Mouse (Mus musculus) ES-E14 (cell line): ENCODE measurements around the gene Nepro. TPM values are rescaled to one million over a fixed set of nuclear protein-coding genes. Genes with fewer than 3 reads are reported as not detected.

Experiments
- DNase-seq: peaks from one replicate; pipeline ENCODE4 v3.0.0-alpha.2; 2013; ENCODE audit warnings: low read depth, low spot score
- H3K27ac ChIP-seq: 2 replicates; pipeline ENCODE4 v1.5.1; 2012; ENCODE audit warnings: low read depth, mild to moderate bottlenecking, low read length, moderate library complexity, mixed read lengths; ENCODE audit not compliant: poor library complexity, insufficient read depth, severe bottlenecking
- H3K36me3 ChIP-seq: 2 replicates; pipeline ENCODE4 v1.6.1; 2012; ENCODE audit warnings: mild to moderate bottlenecking, low read length, moderate library complexity, mixed read lengths; ENCODE audit not compliant: control insufficient read depth, poor library complexity, insufficient read depth, severe bottlenecking
- H3K4me1 ChIP-seq, 2 experiments: fragments of 150-350 bp in 1 of 2; sonication (generic) in 1 of 2; 2 replicates each; pipeline ENCODE4 v1.6.1; 2012; ENCODE audit warnings: low read length in 2 of 2, mild to moderate bottlenecking in 1 of 2, mixed read lengths in 1 of 2; ENCODE audit not compliant: control insufficient read depth in 2 of 2, insufficient read depth in 2 of 2, poor library complexity in 1 of 2
- H3K4me3 ChIP-seq, 2 experiments: fragments of 150-350 bp in 1 of 2; sonication (generic) in 1 of 2; 2 replicates each; pipeline ENCODE4 v1.5.1; 2012; ENCODE audit warnings: low read length in 2 of 2, low read depth in 1 of 2, mild to moderate bottlenecking in 1 of 2, mixed read lengths in 1 of 2; ENCODE audit not compliant: insufficient read depth in 1 of 2, poor library complexity in 1 of 2, severe bottlenecking in 1 of 2
- H3K9ac ChIP-seq: 2 replicates; pipeline ENCODE4 v1.6.1; 2012; ENCODE audit warnings: low read depth, mild to moderate bottlenecking, low read length, mixed read lengths; ENCODE audit not compliant: poor library complexity, insufficient read depth, severe bottlenecking
- H3K9me3 ChIP-seq: fragments of 150-350 bp; sonication (generic); 2 replicates; pipeline ENCODE4 v1.6.1; 2012; ENCODE audit warnings: low read depth, mild to moderate bottlenecking, low read length; ENCODE audit not compliant: control insufficient read depth, insufficient read depth
- CHD2 ChIP-seq: IDR thresholded peaks from 2 replicates; pipeline ENCODE4 v1.6.1; 2014; ENCODE audit warnings: mild to moderate bottlenecking, low read depth, low read length, inconsistent platforms
- HCFC1 ChIP-seq: IDR thresholded peaks from 2 replicates; pipeline ENCODE4 v1.6.1; 2012; ENCODE audit warnings: low read length, inconsistent platforms, borderline replicate concordance; ENCODE audit not compliant: insufficient read depth
- MAFK ChIP-seq: IDR thresholded peaks from 2 replicates; pipeline ENCODE4 v1.6.1; 2014; ENCODE audit warnings: mild to moderate bottlenecking, low read depth, low read length, inconsistent platforms; ENCODE audit not compliant: insufficient read depth
- ZC3H11A ChIP-seq: IDR thresholded peaks from 2 replicates; pipeline ENCODE4 v1.6.1; 2012; ENCODE audit warnings: low read depth, mild to moderate bottlenecking, inconsistent platforms, low read length, borderline replicate concordance
- ZNF384 ChIP-seq: IDR thresholded peaks from 2 replicates; pipeline ENCODE4 v1.6.1; 2012; ENCODE audit warnings: low read depth, low read length, inconsistent platforms
- in situ Hi-C, 2 experiments: fragments of 600-800 bp; cut with MboI; formaldehyde crosslinking; loops; one replicate each; pipeline ENCODE4 v1.15.1; 2025; ENCODE audit warnings: low sequenced_read_pairs in 2 of 2, inconsistent platforms in 1 of 2; ENCODE audit not compliant: unreplicated experiment in 2 of 2
- total RNA-seq: library from RNA; depleted of rRNA; stranded (reverse); fragments of 300-350 nt; gene quantifications from 2 replicates; pipeline ENCODE4 v1.2.3, GENCODE M21; 2012; rRNA removed

Nepro gene
- total RNA-seq = 36.9 and 39.7 TPM in 2 replicates

DNA sequence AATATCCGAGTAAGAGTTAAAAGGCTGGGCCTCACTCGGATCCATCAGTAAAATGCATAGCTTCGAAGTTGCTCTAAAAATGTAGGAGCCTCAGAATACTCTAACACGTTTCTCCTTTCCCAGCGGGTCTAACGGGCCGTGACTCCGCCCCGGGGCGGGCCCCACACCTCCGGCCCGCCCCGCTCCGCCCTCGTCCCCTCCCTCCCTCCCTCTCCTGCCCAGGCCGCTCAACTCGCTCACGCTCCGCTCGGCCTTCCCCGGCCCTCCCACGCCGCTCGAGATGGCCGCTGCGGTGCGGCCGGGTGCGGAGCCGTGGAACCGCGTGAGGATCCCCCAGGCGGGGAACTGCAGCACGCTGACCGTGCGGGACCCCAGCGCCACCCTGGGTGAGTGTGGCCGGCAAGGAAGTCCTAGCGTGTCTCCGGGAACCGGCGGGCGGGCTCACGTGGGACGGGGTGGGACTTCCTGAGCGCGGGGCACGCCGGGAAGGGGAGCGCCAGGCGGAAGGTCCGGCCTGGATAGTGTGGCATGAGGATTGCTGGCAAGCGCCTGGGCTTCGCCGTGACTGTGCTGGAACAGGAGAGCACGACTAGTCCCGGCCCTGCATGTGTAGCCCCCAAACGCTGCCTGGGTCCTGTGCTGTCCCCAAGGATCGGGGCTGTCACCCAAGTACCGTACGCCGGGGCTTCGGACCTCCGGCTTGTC is at the start of gene Nepro:
Gene Nepro, plus strand, starts transcription at position 219 of the 705 bp plus-strand sequence.
- no peak for TF ChIP-seq ZNF384
- TF ChIP-seq HCFC1 = peak; percentile 71
- no peak for TF ChIP-seq CHD2
- TF ChIP-seq ZC3H11A = no peak
- no peak for TF ChIP-seq MAFK
- Histone ChIP-seq H3K27ac (peak within 1 kb of the TSS; percentile 91), H3K4me3 (peak within 1 kb of the TSS; percentile 85 to 96), H3K9ac (peak within 1 kb of the TSS; percentile 99), H3K9me3 (no peaks in the 10 kb centered on the region), H3K36me3 (peaks cover 12% of the 10 kb centered on the region), H3K4me1 (peaks cover 0 to 5% of the 10 kb centered on the region in 2 experiments; a peak in 1 of 4 replicates)
- peak; percentile 80 for DNase-seq
- in situ Hi-C loops = no loop called here

DNA sequence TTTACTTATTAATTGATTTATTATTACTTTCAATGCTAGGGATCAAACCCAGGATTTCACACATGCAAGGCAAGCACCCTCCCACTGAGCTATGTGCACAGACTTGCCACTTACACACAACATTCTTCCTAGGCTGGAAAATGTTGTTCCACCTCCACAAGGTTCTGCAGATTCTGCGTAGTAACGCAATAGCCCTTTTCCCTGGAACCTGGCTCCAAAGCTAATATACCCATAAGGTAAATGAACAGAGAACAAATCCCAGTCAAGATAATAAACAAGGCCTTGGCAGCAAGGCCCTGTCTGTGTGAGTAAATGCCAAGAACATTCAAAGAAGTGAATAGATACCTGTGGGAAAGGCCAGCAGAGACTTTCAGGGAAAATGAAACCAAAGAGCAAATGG is 47.7 kb upstream of the Nepro start:
- Histone ChIP-seq H3K27ac (no peak overlapping the region), H3K4me1 (peaks cover 0 to 13% of the 10 kb centered on the region in 2 experiments; a peak in 3 of 4 replicates), H3K9ac (no peak overlapping the region), H3K36me3 (no peaks in the 10 kb centered on the region), H3K4me3 (no peak overlapping the region), H3K9me3 (no peaks in the 10 kb centered on the region)
- TF ChIP-seq MAFK (no peak), CHD2 (no peak), ZNF384 (no peak), HCFC1 (no peak), ZC3H11A (no peak)
- in situ Hi-C loops = no loop called here
- DNase-seq = no peak

DNA sequence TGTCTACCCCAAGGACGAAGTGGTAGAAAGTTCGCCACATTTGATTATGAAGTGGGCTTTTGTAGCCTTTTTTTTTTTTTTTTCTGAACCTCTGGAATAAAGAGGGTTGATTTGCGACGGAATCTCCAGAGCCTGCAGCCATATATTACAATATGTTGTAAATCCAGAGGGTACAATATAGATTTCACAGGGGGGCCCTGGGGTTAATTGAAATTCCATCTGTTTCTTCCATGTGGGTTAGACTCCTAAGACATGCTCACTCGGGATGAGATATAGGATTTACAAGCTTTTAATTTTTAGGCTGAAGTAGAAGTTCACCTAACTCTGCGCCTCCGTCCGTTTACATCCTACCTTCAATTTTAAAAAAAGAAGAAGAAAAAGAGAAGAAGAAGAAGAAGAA is 45.0 kb upstream of the Nepro start:
- Histone ChIP-seq H3K4me3 (no peak overlapping the region), H3K9me3 (no peaks in the 10 kb centered on the region), H3K36me3 (no peaks in the 10 kb centered on the region), H3K27ac (no peak overlapping the region), H3K4me1 (peaks cover 0 to 5% of the 10 kb centered on the region in 2 experiments; a peak in 1 of 4 replicates), H3K9ac (no peak overlapping the region)
- in situ Hi-C loops = no loop called here
- no peak for DNase-seq
- no peak for TF ChIP-seq CHD2
- no peak for TF ChIP-seq ZC3H11A
- no peak for TF ChIP-seq MAFK
- TF ChIP-seq HCFC1 = no peak
- TF ChIP-seq ZNF384 = no peak

DNA sequence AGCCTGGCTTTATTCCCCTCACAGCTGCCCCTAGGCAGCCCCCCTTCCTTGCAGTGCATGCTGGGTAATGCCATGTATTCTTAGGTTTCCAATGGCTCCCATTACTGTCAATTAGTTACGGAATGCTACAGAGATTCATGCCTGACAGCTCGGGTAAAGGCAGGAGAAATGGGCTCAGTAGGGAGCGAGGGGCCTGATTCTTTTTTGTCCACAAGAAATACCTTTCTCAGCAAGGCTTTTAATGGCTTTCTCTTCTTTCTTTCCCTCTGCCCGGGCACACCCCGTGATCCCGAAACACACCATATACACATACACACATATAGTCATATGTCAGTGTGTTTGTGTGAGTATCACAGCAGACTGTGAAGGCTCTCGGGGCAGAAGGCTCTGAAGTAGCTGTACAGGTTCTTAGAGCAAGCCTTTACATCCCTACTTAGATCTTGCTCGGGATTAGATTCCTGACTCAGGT is 44.6 kb upstream of the Nepro start:
- Histone ChIP-seq H3K4me3 (no peak overlapping the region), H3K27ac (no peak overlapping the region)
- DNase-seq = no peak

More for the DNA sequence above, 44.6 kb upstream of the Nepro start:
- TF ChIP-seq ZC3H11A (no peak), CHD2 (no peak), HCFC1 (no peak), ZNF384 (no peak), MAFK (no peak)
- H3K9ac ChIP-seq = no peak overlapping the region
- H3K4me1 ChIP-seq = peaks cover 0 to 5% of the 10 kb centered on the region in 2 experiments; a peak in 1 of 4 replicates
- in situ Hi-C loops = no loop called here
- no peaks in the 10 kb centered on the region for H3K9me3 ChIP-seq
- no peaks in the 10 kb centered on the region for H3K36me3 ChIP-seq
